In genomic region chr11:54906466-54906865, GRCm38 (mm10) we compare ENCODE assay signal across 21 mouse cellular contexts. TPM values are rescaled to one million over a fixed set of nuclear protein-coding genes. Genes with fewer than 3 reads are reported as not detected.
DNase-seq lines count a peak whose midpoint lies in the region; ATAC-seq lines count a peak whose summit lies in the region.
"Had no signal": no experiment of that assay in that cellular context is flagged by ENCODE, and none has a peak within 500 bp of the region (broad histone marks: within the 10 kb centered on the region; RNA-seq: fewer than 3 reads in every experiment).

No protein-coding gene starts in this region.

- peaks cover 27% of the 10 kb centered on the region for H3K36me3 ChIP-seq in heart, embryonic 15.5 days
- H3K36me3 ChIP-seq in midbrain, embryonic 11.5 days (ENCODE audit: control insufficient read depth, insufficient read depth, low read length): 0 out of 2 replicates have a peak, but pooled peaks cover 2% of the 10 kb centered on the region
- peaks cover 19% of the 10 kb centered on the region for H3K36me3 ChIP-seq in midbrain, embryonic 13.5 days

- no peak for ATAC-seq in heart, embryonic 15.5 days (replicated peaks; ENCODE audit: insufficient number of reproducible peaks, insufficient read depth, low FRiP score, low read depth)
- ATAC-seq in midbrain, embryonic 11.5 days (ENCODE audit: low FRiP score): no peak
- ATAC-seq in midbrain, embryonic 13.5 days: no peak
- ATAC-seq: forebrain, embryonic 13.5 days; inflammation-experienced regulatory T-cells, adult 6 months had no signal

- intact Hi-C loops in heart, postnatal 14 days (cut with DNase I): no loop called here

- peak; percentile 89 for DNase-seq in heart, adult 11 months
- no peak for DNase-seq in heart, adult 9 months (ENCODE audit: low spot score in 2 of 2)
- no peak for DNase-seq in heart, postnatal 14 days
- peak; percentile 35 for DNase-seq in midbrain, embryonic 11.5 days (ENCODE audit: low spot score, missing footprints)
- DNase-seq in cerebellum, postnatal 36 days: no peak
- DNase-seq: B cell, adult 2 months; cerebellum, adult 9-11 months; gastrocnemius, postnatal 36 days; left cerebral cortex, postnatal 4 days; right cerebral cortex, postnatal 25 days; thymus, adult 18-20 months; thymus, postnatal 4 days had no signal

- no peaks in the 10 kb centered on the region for H3K9me3 ChIP-seq in heart, embryonic 15.5 days (replicated peaks)
- H3K9me3 ChIP-seq in midbrain, embryonic 11.5 days (ENCODE audit: control insufficient read depth, low read length): no peaks in the 10 kb centered on the region
- no peaks in the 10 kb centered on the region for H3K9me3 ChIP-seq in midbrain, embryonic 13.5 days
- H3K9me3 ChIP-seq: embryonic facial prominence, embryonic 12.5 days; forebrain, embryonic 13.5 days; hindbrain, embryonic 13.5 days; stomach, embryonic 15.5 days had no signal

- peak overlapping the region; percentile 63 for H3K27ac ChIP-seq in heart, embryonic 15.5 days
- H3K27ac ChIP-seq in midbrain, embryonic 11.5 days (ENCODE audit: low read depth, low read length): no peak overlapping the region
- H3K27ac ChIP-seq in midbrain, embryonic 13.5 days: no peak overlapping the region
- H3K27ac ChIP-seq: embryonic facial prominence, embryonic 12.5 days; forebrain, embryonic 13.5 days; hindbrain, embryonic 13.5 days; stomach, embryonic 15.5 days had no signal

- no peak overlapping the region for H3K4me3 ChIP-seq in heart, embryonic 15.5 days
- no peak overlapping the region for H3K4me3 ChIP-seq in midbrain, embryonic 11.5 days (ENCODE audit: low read depth, low read length)
- no peak overlapping the region for H3K4me3 ChIP-seq in midbrain, embryonic 13.5 days (replicated peaks)
- H3K4me3 ChIP-seq: embryonic facial prominence, embryonic 12.5 days; erythroblast, embryonic 14.5 days; forebrain, embryonic 13.5 days; hindbrain, embryonic 13.5 days; stomach, embryonic 15.5 days had no signal

- H3K27me3 ChIP-seq in heart, embryonic 15.5 days: no peaks in the 10 kb centered on the region
- no peaks in the 10 kb centered on the region; the same call in 1 of the 2 replicates for H3K27me3 ChIP-seq in midbrain, embryonic 11.5 days (ENCODE audit: control insufficient read depth, insufficient read depth, low read length)
- no peaks in the 10 kb centered on the region for H3K27me3 ChIP-seq in midbrain, embryonic 13.5 days
- H3K27me3 ChIP-seq: embryonic facial prominence, embryonic 12.5 days; forebrain, embryonic 13.5 days; hindbrain, embryonic 13.5 days; stomach, embryonic 15.5 days had no signal

- 0 out of 2 replicates have a peak overlapping the region, but pooled peaks have one; percentile 7 for H3K9ac ChIP-seq in heart, embryonic 15.5 days
- no peak overlapping the region for H3K9ac ChIP-seq in midbrain, embryonic 11.5 days (ENCODE audit: low read length)
- no peak overlapping the region for H3K9ac ChIP-seq in midbrain, embryonic 13.5 days (replicated peaks)
- H3K9ac ChIP-seq: embryonic facial prominence, embryonic 12.5 days; forebrain, embryonic 13.5 days; hindbrain, embryonic 13.5 days; stomach, embryonic 15.5 days had no signal

- H3K4me2 ChIP-seq in heart, embryonic 15.5 days: 0 out of 2 replicates have a peak overlapping the region, but pooled peaks have one; percentile 4
- no peak overlapping the region for H3K4me2 ChIP-seq in midbrain, embryonic 11.5 days
- no peak overlapping the region for H3K4me2 ChIP-seq in midbrain, embryonic 13.5 days (replicated peaks)
- H3K4me2 ChIP-seq: embryonic facial prominence, embryonic 12.5 days; forebrain, embryonic 13.5 days; hindbrain, embryonic 13.5 days; stomach, embryonic 15.5 days had no signal

- 49% methylated on average over 4 of the region's 4 CpGs for WGBS in heart, embryonic 15.5 days
- 90% methylated on average over 4 of the region's 4 CpGs for WGBS in midbrain, embryonic 11.5 days
- WGBS in midbrain, embryonic 13.5 days: 82% methylated on average over 4 of the region's 4 CpGs

- H3K4me1 ChIP-seq in heart, embryonic 15.5 days (replicated peaks): peaks cover 37% of the 10 kb centered on the region
- peaks cover 5% of the 10 kb centered on the region; the same call in 1 of the 2 replicates for H3K4me1 ChIP-seq in midbrain, embryonic 11.5 days (ENCODE audit: control insufficient read depth, insufficient read depth, low read length)
- peaks cover 10% of the 10 kb centered on the region for H3K4me1 ChIP-seq in midbrain, embryonic 13.5 days (replicated peaks)

RNA-seq across cellular contexts. Expression of gene Gpx3, which starts 4.2 kb away (rescaled TPM):
- polyA plus RNA-seq in heart, embryonic 15.5 days (2015; fragmentation: Nextera tagmentation; extraction: Ambion mirVana): 751 and 850 TPM in 2 replicates
- 100 to 1,000 TPM in 1 of 2 experiments, 10 to 100 TPM in 1; 93.6 to 153 TPM for total RNA-seq in heart, postnatal 14 days (2021)
- 57.2 and 60.5 TPM in 2 replicates for polyA plus RNA-seq in midbrain, embryonic 11.5 days (2014; fragmentation: Nextera tagmentation; extraction: Ambion mirVana)
- 19.6 and 21.4 TPM in 2 replicates for polyA plus RNA-seq in midbrain, embryonic 13.5 days (2015; fragmentation: Nextera tagmentation; extraction: Ambion mirVana)
- total RNA-seq: megakaryocyte-erythroid progenitor cell, adult 5-6 weeks had no signal

RNA-seq across cellular contexts. Expression of gene Hint1, which starts 40.3 kb away (rescaled TPM):
- 497 and 753 TPM in 2 replicates for polyA plus RNA-seq in heart, embryonic 15.5 days (2015; fragmentation: Nextera tagmentation; extraction: Ambion mirVana)
- total RNA-seq in heart, postnatal 14 days (2021): 100 to 1,000 TPM; 259 to 264 TPM
- polyA plus RNA-seq in midbrain, embryonic 11.5 days (2014; fragmentation: Nextera tagmentation; extraction: Ambion mirVana): 694 and 720 TPM in 2 replicates
- 703 and 771 TPM in 2 replicates for polyA plus RNA-seq in midbrain, embryonic 13.5 days (2015; fragmentation: Nextera tagmentation; extraction: Ambion mirVana)

RNA-seq across cellular contexts. Expression of gene Lyrm7, which starts 45.8 kb away (rescaled TPM):
- 17.5 and 24.7 TPM in 2 replicates for polyA plus RNA-seq in heart, embryonic 15.5 days (2015; fragmentation: Nextera tagmentation; extraction: Ambion mirVana)
- 10 to 100 TPM; 28.0 to 29.4 TPM for total RNA-seq in heart, postnatal 14 days (2021)
- 5.2 and 5.8 TPM in 2 replicates for polyA plus RNA-seq in midbrain, embryonic 11.5 days (2014; fragmentation: Nextera tagmentation; extraction: Ambion mirVana)
- polyA plus RNA-seq in midbrain, embryonic 13.5 days (2015; fragmentation: Nextera tagmentation; extraction: Ambion mirVana): 7.1 and 11.2 TPM in 2 replicates
- polyA plus RNA-seq: erythroblast, embryonic 14.5 days had no signal

RNA-seq across cellular contexts. Expression of gene Tnip1, which starts 56.3 kb away (rescaled TPM):
- polyA plus RNA-seq in heart, embryonic 15.5 days (2015; fragmentation: Nextera tagmentation; extraction: Ambion mirVana): 20.3 and 24.3 TPM in 2 replicates
- total RNA-seq in heart, postnatal 14 days (2021): 10 to 100 TPM; 27.7 to 30.4 TPM
- 8.9 and 9.9 TPM in 2 replicates for polyA plus RNA-seq in midbrain, embryonic 11.5 days (2014; fragmentation: Nextera tagmentation; extraction: Ambion mirVana)
- 13.4 and 14.4 TPM in 2 replicates for polyA plus RNA-seq in midbrain, embryonic 13.5 days (2015; fragmentation: Nextera tagmentation; extraction: Ambion mirVana)

Comparison
In these comparisons a context has a peak if more than half of its experiments do, and no peak if none do; other contexts are left out.
1. DNase-seq: peak in heart, adult 11 months (single experiment) and midbrain, embryonic 11.5 days (single experiment); none in heart, adult 9 months (0 of 2), heart, postnatal 14 days (0 of 2) and cerebellum, postnatal 36 days (0 of 2).
2. RNA of gene Gpx3, which starts 4.2 kb away (polyA plus RNA-seq): 751 to 850 TPM in heart, embryonic 15.5 days; 57.2 to 60.5 TPM in midbrain, embryonic 11.5 days and 19.6 to 21.4 TPM in midbrain, embryonic 13.5 days; every median in the first group is over 10 times any median in the second.